Mouse (Mus musculus): ENCODE results near the gene Olfr434. TPM values are rescaled to one million over a fixed set of nuclear protein-coding genes. Genes with fewer than 3 reads are reported as not detected.

The Olfr434 gene
- polyA plus RNA-seq, 1 experiment = not detected

- no peak for TF ChIP-seq POLR2A (IDR thresholded peaks at IDR 0.05; ENCODE audit: control insufficient read depth, extremely low read depth, insufficient read depth, low read length, poor library complexity)
- TF ChIP-seq CTCF (IDR thresholded peaks at IDR 0.05; ENCODE audit: borderline replicate concordance, control insufficient read depth, extremely low read depth, insufficient read depth, low read length, poor library complexity) = no peak
- WGBS = 86% methylated on average over 7 of the region's 7 CpGs
- DNase-seq = no peak
- Histone ChIP-seq H3K4me1 (replicated peaks; ENCODE audit: control insufficient read depth, insufficient read depth, low read length) (no peaks in the 10 kb centered on the region), H3K4me3 (ENCODE audit: control insufficient read depth, insufficient read depth, low read length) (no peak overlapping the region), H3K27ac (ENCODE audit: control insufficient read depth, insufficient read depth, low read length) (no peak overlapping the region), H3K27me3 (ENCODE audit: control insufficient read depth, insufficient read depth, low read length) (no peaks in the 10 kb centered on the region), H3K36me3 (ENCODE audit: control insufficient read depth, insufficient read depth, low read length) (no peaks in the 10 kb centered on the region)
Measured at GRCm38 (mm10) chr6:43254193-43254926, 41.5 kb downstream of the Olfr434 start.

GRCm38 (mm10) chr6:43260756-43261155 lies 47.9 kb downstream of the Olfr434 start:
- 22% methylated on average over 2 of the region's 2 CpGs for WGBS
- Histone ChIP-seq H3K27ac (ENCODE audit: control insufficient read depth, insufficient read depth, low read length) (no peak overlapping the region), H3K4me1 (replicated peaks; ENCODE audit: control insufficient read depth, insufficient read depth, low read length) (peaks cover 4% of the 10 kb centered on the region), H3K4me3 (ENCODE audit: control insufficient read depth, insufficient read depth, low read length) (no peak overlapping the region), H3K36me3 (ENCODE audit: control insufficient read depth, insufficient read depth, low read length) (no peaks in the 10 kb centered on the region), H3K27me3 (ENCODE audit: control insufficient read depth, insufficient read depth, low read length) (no peaks in the 10 kb centered on the region)
- no peak for TF ChIP-seq POLR2A (IDR thresholded peaks at IDR 0.05; ENCODE audit: control insufficient read depth, extremely low read depth, insufficient read depth, low read length, poor library complexity)
- TF ChIP-seq CTCF (IDR thresholded peaks at IDR 0.05; ENCODE audit: borderline replicate concordance, control insufficient read depth, extremely low read depth, insufficient read depth, low read length, poor library complexity) = no peak
- DNase-seq = no peak

GRCm38 (mm10) chr6:43265363-43266041 lies 52.7 kb downstream of the Olfr434 start, which contains the start of gene Arhgef5:
Gene Arhgef5, plus strand, starts transcription at chr6:43265582.
- no peak within 1 kb of the TSS for H3K27ac ChIP-seq (ENCODE audit: control insufficient read depth, insufficient read depth, low read length)
- H3K4me3 ChIP-seq (ENCODE audit: control insufficient read depth, insufficient read depth, low read length) = peak within 1 kb of the TSS; percentile 62
- DNase-seq = peak; percentile 51
- TF ChIP-seq CTCF (IDR thresholded peaks at IDR 0.05; ENCODE audit: borderline replicate concordance, control insufficient read depth, extremely low read depth, insufficient read depth, low read length, poor library complexity) (no peak), POLR2A (IDR thresholded peaks at IDR 0.05; ENCODE audit: control insufficient read depth, extremely low read depth, insufficient read depth, low read length, poor library complexity) (no peak)
- WGBS = 1% methylated on average over 45 of the region's 48 CpGs
- H3K36me3 ChIP-seq (ENCODE audit: control insufficient read depth, insufficient read depth, low read length) = no peaks in the 10 kb centered on the region
- H3K4me1 ChIP-seq (replicated peaks; ENCODE audit: control insufficient read depth, insufficient read depth, low read length) = peaks cover 10% of the 10 kb centered on the region
- H3K27me3 ChIP-seq (ENCODE audit: control insufficient read depth, insufficient read depth, low read length) = no peaks in the 10 kb centered on the region

GRCm38 (mm10) chr6:43266356-43266755 lies 53.5 kb downstream of the Olfr434 start:
- H3K36me3 ChIP-seq (ENCODE audit: control insufficient read depth, insufficient read depth, low read length) = no peaks in the 10 kb centered on the region
- H3K27ac ChIP-seq (ENCODE audit: control insufficient read depth, insufficient read depth, low read length) = no peak overlapping the region
- DNase-seq = peak; percentile 20
- no peak for TF ChIP-seq POLR2A (IDR thresholded peaks at IDR 0.05; ENCODE audit: control insufficient read depth, extremely low read depth, insufficient read depth, low read length, poor library complexity)
- no peak for TF ChIP-seq CTCF (IDR thresholded peaks at IDR 0.05; ENCODE audit: borderline replicate concordance, control insufficient read depth, extremely low read depth, insufficient read depth, low read length, poor library complexity)
- no peaks in the 10 kb centered on the region for H3K27me3 ChIP-seq (ENCODE audit: control insufficient read depth, insufficient read depth, low read length)
- H3K4me3 ChIP-seq (ENCODE audit: control insufficient read depth, insufficient read depth, low read length) = peak overlapping the region; percentile 4; the same call in 1 of the 2 replicates
- 3% methylated on average over 8 of the region's 8 CpGs for WGBS
- peaks cover 10% of the 10 kb centered on the region for H3K4me1 ChIP-seq (replicated peaks; ENCODE audit: control insufficient read depth, insufficient read depth, low read length)

Other genes with a start within 250 kb of the Olfr434 start
- gene Olfr441, start 106.7 kb upstream of the Olfr434 start, polyA plus RNA-seq (2012; rRNA removed) = not detected in 2 replicates
- gene Olfr237-ps1, start 66.5 kb upstream of the Olfr434 start, polyA plus RNA-seq (2012; rRNA removed) = not detected in 2 replicates
- gene Olfr437, start 49.7 kb upstream of the Olfr434 start, polyA plus RNA-seq (2012; rRNA removed) = not detected in 2 replicates
- gene Olfr13, start 40.9 kb upstream of the Olfr434 start, polyA plus RNA-seq (2012; rRNA removed) = 0.09 TPM in 1 of 2 replicates, not detected in the other
- not detected in 2 replicates for gene Olfr435, start 15.9 kb upstream of the Olfr434 start, polyA plus RNA-seq (2012; rRNA removed)
- not detected in 2 replicates for gene Olfr47, start 18.5 kb downstream of the Olfr434 start, polyA plus RNA-seq (2012; rRNA removed)
- gene Arhgef5, start 52.6 kb downstream of the Olfr434 start, polyA plus RNA-seq (2012; rRNA removed) = 6.8 and 8.0 TPM in 2 replicates
- 0.09 and 0.14 TPM in 2 replicates for gene Nobox, start 96.5 kb downstream of the Olfr434 start, polyA plus RNA-seq (2012; rRNA removed)